Mouse (Mus musculus) ES-E14 (cell line): ENCODE results near the gene Tom1l2.

Source experiments
- CHD2 ChIP-seq: IDR thresholded peaks from 2 replicates; pipeline ENCODE4 v1.6.1; 2014; ENCODE audit warnings: mild to moderate bottlenecking, low read depth, low read length, inconsistent platforms
- ZNF384 ChIP-seq: IDR thresholded peaks from 2 replicates; pipeline ENCODE4 v1.6.1; 2012; ENCODE audit warnings: low read depth, low read length, inconsistent platforms

- TF ChIP-seq CHD2 (no peak), ZNF384 (no peak)
Measured at GRCm38 (mm10) chr11:60255639-60256038, 97.1 kb downstream of the Tom1l2 start.
